Comparison of ENCODE assay signal across 30 mouse cellular contexts in the genomic region with DNA sequence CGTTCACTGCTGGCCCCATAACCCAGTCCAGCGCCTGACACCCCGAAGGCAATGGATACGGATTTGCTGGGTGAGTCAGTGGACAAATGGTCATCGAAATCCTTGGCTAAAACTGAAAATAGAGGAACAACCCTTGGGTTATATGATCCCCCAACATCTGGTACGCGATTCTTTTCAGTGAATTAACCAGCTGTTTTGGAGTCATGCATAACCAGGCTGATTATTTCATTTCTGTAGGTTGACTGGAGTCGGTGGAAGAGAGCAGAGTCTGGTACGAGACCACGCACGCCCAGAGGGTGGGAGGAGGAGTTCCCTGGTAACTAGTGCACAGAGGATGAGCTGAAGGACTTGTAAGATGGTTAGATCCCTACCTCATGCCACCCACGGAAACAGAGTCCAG. TPM values are rescaled to one million over a fixed set of nuclear protein-coding genes. Genes with fewer than 3 reads are reported as not detected.
DNase-seq lines count a peak whose midpoint lies in the region; ATAC-seq and TF ChIP-seq lines count a peak whose summit lies in the region.
"Had no signal": no experiment of that assay in that cellular context is flagged by ENCODE, and none has a peak within 500 bp of the region (broad histone marks: within the 10 kb centered on the region; RNA-seq: fewer than 3 reads in every experiment).

No protein-coding gene starts in this region.

- peak; percentile 35 for DNase-seq in midbrain, embryonic 11.5 days (ENCODE audit: low spot score, missing footprints)
- peak; percentile 54 for DNase-seq in embryonic facial prominence, embryonic 14.5 days (ENCODE audit: low spot score)
- no peak for DNase-seq in ovary, postnatal 36 days (ENCODE audit: low spot score)
- no peak for DNase-seq in left cerebral cortex, postnatal 4 days
- DNase-seq: adrenal gland, adult 8-10 months; adrenal gland, postnatal 25 days; cerebellum, adult 11-12 months; cerebellum, adult 8-10 months; cerebellum, postnatal 10 days; cerebellum, postnatal 36 days; embryo, embryonic 11 days; gastrocnemius, postnatal 10 days; heart, adult 11 months had no signal

- no peak overlapping the region for H3K27ac ChIP-seq in midbrain, embryonic 11.5 days (ENCODE audit: low read depth, low read length)
- no peak overlapping the region for H3K27ac ChIP-seq in midbrain, embryonic 16.5 days (ENCODE audit: low read length)
- H3K27ac ChIP-seq in embryonic facial prominence, embryonic 14.5 days (replicated peaks; ENCODE audit: low read depth, low read length): no peak overlapping the region
- H3K27ac ChIP-seq: forebrain, embryonic 12.5 days; hindbrain, embryonic 12.5 days; hindbrain, embryonic 15.5 days had no signal

- no peak overlapping the region for H3K9ac ChIP-seq in midbrain, embryonic 11.5 days (ENCODE audit: low read length)
- no peak overlapping the region for H3K9ac ChIP-seq in midbrain, embryonic 16.5 days (ENCODE audit: low read depth, low read length)
- no peak overlapping the region for H3K9ac ChIP-seq in embryonic facial prominence, embryonic 14.5 days (ENCODE audit: low read depth, low read length)
- H3K9ac ChIP-seq: forebrain, embryonic 12.5 days; hindbrain, embryonic 12.5 days; hindbrain, embryonic 15.5 days had no signal

- 88% methylated on average over 12 of the region's 12 CpGs for WGBS in midbrain, embryonic 11.5 days
- 87% methylated on average over 12 of the region's 12 CpGs for WGBS in midbrain, embryonic 16.5 days
- WGBS in embryonic facial prominence, embryonic 14.5 days: 41% methylated on average over 12 of the region's 12 CpGs

- H3K27me3 ChIP-seq in midbrain, embryonic 11.5 days (ENCODE audit: control insufficient read depth, insufficient read depth, low read length): no peaks in the 10 kb centered on the region
- H3K27me3 ChIP-seq in midbrain, embryonic 16.5 days (ENCODE audit: control insufficient read depth, insufficient read depth, low read depth, low read length): no peaks in the 10 kb centered on the region
- H3K27me3 ChIP-seq in embryonic facial prominence, embryonic 14.5 days (replicated peaks; ENCODE audit: control insufficient read depth, insufficient read depth, low read length): no peaks in the 10 kb centered on the region
- no peaks in the 10 kb centered on the region for H3K27me3 ChIP-seq in myocyte (ENCODE audit: control insufficient read depth, insufficient read depth, insufficient read length)
- H3K27me3 ChIP-seq: hindbrain, embryonic 12.5 days; hindbrain, embryonic 15.5 days had no signal

- no peaks in the 10 kb centered on the region for H3K4me1 ChIP-seq in midbrain, embryonic 11.5 days (ENCODE audit: control insufficient read depth, insufficient read depth, low read length)
- peaks cover 4% of the 10 kb centered on the region; the same call in 1 of the 2 replicates for H3K4me1 ChIP-seq in midbrain, embryonic 16.5 days (ENCODE audit: control insufficient read depth, insufficient read depth, low read length)
- peaks cover 16% of the 10 kb centered on the region for H3K4me1 ChIP-seq in embryonic facial prominence, embryonic 14.5 days (ENCODE audit: control insufficient read depth, insufficient read depth, low read length)

- H3K36me3 ChIP-seq in midbrain, embryonic 11.5 days (ENCODE audit: control insufficient read depth, insufficient read depth, low read length): no peaks in the 10 kb centered on the region
- no peaks in the 10 kb centered on the region for H3K36me3 ChIP-seq in midbrain, embryonic 16.5 days (ENCODE audit: control insufficient read depth, insufficient read depth, low read length)
- no peaks in the 10 kb centered on the region for H3K36me3 ChIP-seq in embryonic facial prominence, embryonic 14.5 days (ENCODE audit: control insufficient read depth, insufficient read depth, low read length)
- no peaks in the 10 kb centered on the region for H3K36me3 ChIP-seq in myocyte (ENCODE audit: control insufficient read depth, insufficient read depth)
- H3K36me3 ChIP-seq: forebrain, embryonic 12.5 days; hindbrain, embryonic 12.5 days; hindbrain, embryonic 15.5 days had no signal

- ATAC-seq in midbrain, embryonic 11.5 days (ENCODE audit: low FRiP score): no peak
- ATAC-seq in midbrain, embryonic 16.5 days: no peak
- ATAC-seq in embryonic facial prominence, embryonic 14.5 days (ENCODE audit: low read depth): peak; percentile 47; the same call in 1 of the 2 replicates
- ATAC-seq: CD4-positive, CD25-positive, alpha-beta regulatory T cell, adult 4 months; forebrain, embryonic 16.5 days had no signal

- TF ChIP-seq POLR2A in myocyte (IDR thresholded peaks at IDR 0.05; ENCODE audit: insufficient read length, low read depth): no peak

- no peaks in the 10 kb centered on the region for H3K79me2 ChIP-seq in myocyte (ENCODE audit: control insufficient read depth, insufficient read depth)

- no peak overlapping the region for H3K4me3 ChIP-seq in midbrain, embryonic 11.5 days (ENCODE audit: low read depth, low read length)
- no peak overlapping the region for H3K4me3 ChIP-seq in midbrain, embryonic 16.5 days (ENCODE audit: low read depth, low read length)
- H3K4me3 ChIP-seq in embryonic facial prominence, embryonic 14.5 days (ENCODE audit: low read depth, low read length): no peak overlapping the region
- H3K4me3 ChIP-seq in myocyte: no peak overlapping the region
- H3K4me3 ChIP-seq: erythroblast, embryonic 14.5 days; forebrain, embryonic 12.5 days; hindbrain, embryonic 12.5 days; hindbrain, embryonic 15.5 days had no signal

- no peaks in the 10 kb centered on the region for H3K9me3 ChIP-seq in midbrain, embryonic 11.5 days (ENCODE audit: control insufficient read depth, low read length)
- no peaks in the 10 kb centered on the region for H3K9me3 ChIP-seq in midbrain, embryonic 16.5 days (replicated peaks; ENCODE audit: control insufficient read depth, low read length, poor library complexity, severe bottlenecking)
- no peaks in the 10 kb centered on the region for H3K9me3 ChIP-seq in embryonic facial prominence, embryonic 14.5 days (ENCODE audit: control insufficient read depth, low read length)
- H3K9me3 ChIP-seq: forebrain, embryonic 12.5 days; hindbrain, embryonic 12.5 days; hindbrain, embryonic 15.5 days had no signal

- intact Hi-C loops in left cerebral cortex, postnatal 4 days (cut with DNase I): no loop called here

- no peak overlapping the region for H3ac ChIP-seq in myocyte (ENCODE audit: control insufficient read depth, insufficient read length)

- H3K4me2 ChIP-seq in midbrain, embryonic 11.5 days: no peak overlapping the region
- no peak overlapping the region for H3K4me2 ChIP-seq in midbrain, embryonic 16.5 days (ENCODE audit: low read length)
- H3K4me2 ChIP-seq in embryonic facial prominence, embryonic 14.5 days (ENCODE audit: low read depth, low read length): no peak overlapping the region
- H3K4me2 ChIP-seq in myocyte (ENCODE audit: low read depth): peak overlapping the region; percentile 31
- H3K4me2 ChIP-seq: forebrain, embryonic 12.5 days; heart, embryonic 11.5 days; hindbrain, embryonic 12.5 days; hindbrain, embryonic 15.5 days had no signal

TF ChIP-seq in myocyte, 11 proteins besides CTCF, POLR2A, EP300 and RAD21:
- TF ChIP-seq TCF3 (IDR thresholded peaks at IDR 0.05; ENCODE audit: insufficient read length, low read depth): no peak
- no peak for TF ChIP-seq MYOD1 (IDR thresholded peaks at IDR 0.05; ENCODE audit: control insufficient read depth in 1 of 3, insufficient read length in 2 of 3, low read depth in 2 of 3)
- no peak for TF ChIP-seq POLR2AphosphoS2 (IDR thresholded peaks at IDR 0.05; ENCODE audit: insufficient read length, low read depth)
- no peak for TF ChIP-seq REST (IDR thresholded peaks at IDR 0.05; ENCODE audit: insufficient read depth, insufficient read length)
- no peak for TF ChIP-seq E2F4 (IDR thresholded peaks at IDR 0.05; ENCODE audit: insufficient read depth)

RNA-seq across cellular contexts. Expression of a gene that starts 25.0 kb away (rescaled TPM):
- not detected in 2 replicates for polyA plus RNA-seq in midbrain, embryonic 11.5 days (2014; fragmentation: Nextera tagmentation; extraction: Ambion mirVana)
- polyA plus RNA-seq in midbrain, embryonic 16.5 days (2015; fragmentation: Nextera tagmentation; extraction: Ambion mirVana): 0.88 and 1.4 TPM in 2 replicates
- polyA plus RNA-seq in embryonic facial prominence, embryonic 14.5 days (2014; fragmentation: Nextera tagmentation; extraction: Ambion mirVana): not detected in 2 replicates
- not detected for polyA plus RNA-seq in myocyte (2012; fragmentation: generic; extraction: Trizol)
- under 1 TPM; 0.58 to 0.72 TPM for total RNA-seq in left cerebral cortex, postnatal 4 days (2021)
- total RNA-seq: gastrocnemius, adult 18-20 months; gastrocnemius, postnatal 10 days; gastrocnemius, postnatal 4 days; heart, adult 8-10 months; heart, postnatal 25 days; hematopoietic stem cell, adult 5-6 weeks; MEL had no signal
- polyA plus RNA-seq: C2C12; CD4-positive, CD25-positive, alpha-beta regulatory T cell, adult 4 months; erythroblast, embryonic 14.5 days; heart, postnatal 0 days; hindbrain, embryonic 12.5 days had no signal

RNA-seq across cellular contexts. Expression of a gene that starts 48.4 kb away (rescaled TPM):
- 2.0 and 2.1 TPM in 2 replicates for polyA plus RNA-seq in midbrain, embryonic 11.5 days (2014; fragmentation: Nextera tagmentation; extraction: Ambion mirVana)
- 10.1 and 16.2 TPM in 2 replicates for polyA plus RNA-seq in midbrain, embryonic 16.5 days (2015; fragmentation: Nextera tagmentation; extraction: Ambion mirVana)
- polyA plus RNA-seq in embryonic facial prominence, embryonic 14.5 days (2014; fragmentation: Nextera tagmentation; extraction: Ambion mirVana): 15.8 and 18.0 TPM in 2 replicates
- polyA plus RNA-seq in myocyte (2012; fragmentation: generic; extraction: Trizol): 14.3 TPM
- 10 to 100 TPM; 29.9 to 38.1 TPM for total RNA-seq in left cerebral cortex, postnatal 4 days (2021)
- total RNA-seq: hematopoietic stem cell, adult 5-6 weeks; MEL had no signal
- polyA plus RNA-seq: CD4-positive, CD25-positive, alpha-beta regulatory T cell, adult 4 months; erythroblast, embryonic 14.5 days had no signal

RNA-seq across cellular contexts. Expression of a gene that starts 56.8 kb away (rescaled TPM):
- polyA plus RNA-seq in midbrain, embryonic 11.5 days (2014; fragmentation: Nextera tagmentation; extraction: Ambion mirVana): 19.2 and 20.6 TPM in 2 replicates
- 20.4 and 20.6 TPM in 2 replicates for polyA plus RNA-seq in midbrain, embryonic 16.5 days (2015; fragmentation: Nextera tagmentation; extraction: Ambion mirVana)
- 27.3 and 30.1 TPM in 2 replicates for polyA plus RNA-seq in embryonic facial prominence, embryonic 14.5 days (2014; fragmentation: Nextera tagmentation; extraction: Ambion mirVana)
- 36.3 TPM for polyA plus RNA-seq in myocyte (2012; fragmentation: generic; extraction: Trizol)
- total RNA-seq in left cerebral cortex, postnatal 4 days (2021): 10 to 100 TPM; 19.4 to 21.5 TPM

Comparison
In these comparisons a context has a peak if more than half of its experiments do, and no peak if none do; other contexts are left out.
1. DNase-seq: peak in midbrain, embryonic 11.5 days (single experiment) and embryonic facial prominence, embryonic 14.5 days (single experiment); none in ovary, postnatal 36 days (single experiment) and left cerebral cortex, postnatal 4 days (single experiment).